Mouse (Mus musculus) cerebellum, adult 8-10 months (tissue): ENCODE measurements at regions not wholly inside any gene's neighbourhood (a gene's known extent, or its start where the extent isn't known, plus 50 kb on each side); places are given as distances from the start of the nearest gene placed in this dataset.
"Not testable (repeated sequence)": the region's sequence is repeated elsewhere in the genome, so short reads cannot be mapped to it uniquely, and the experiment has no call there.

Source experiments
- DNase-seq: peaks from one replicate; pipeline ENCODE4 v3.0.0; 2022

DNA sequence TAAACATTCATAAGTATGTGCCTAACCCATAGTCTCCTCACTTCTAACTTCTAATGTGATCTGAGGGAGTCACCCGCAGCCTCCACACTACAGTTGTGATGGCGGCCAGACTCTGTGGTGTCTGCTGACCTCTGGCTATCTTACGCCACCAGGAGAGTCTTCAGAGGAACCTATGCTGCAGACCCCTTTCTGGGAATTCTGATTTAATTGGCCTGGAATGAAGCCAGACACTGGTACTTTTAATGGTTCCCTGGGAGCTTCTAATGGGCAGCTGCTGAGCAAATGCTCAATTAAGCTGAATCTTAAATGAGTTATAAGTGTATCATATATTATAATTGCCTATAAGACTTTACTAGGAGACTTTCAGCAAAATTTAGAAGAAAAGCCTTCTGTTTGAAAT is 459.0 kb upstream of the N6amt1 start:
- no peak for DNase-seq

DNA sequence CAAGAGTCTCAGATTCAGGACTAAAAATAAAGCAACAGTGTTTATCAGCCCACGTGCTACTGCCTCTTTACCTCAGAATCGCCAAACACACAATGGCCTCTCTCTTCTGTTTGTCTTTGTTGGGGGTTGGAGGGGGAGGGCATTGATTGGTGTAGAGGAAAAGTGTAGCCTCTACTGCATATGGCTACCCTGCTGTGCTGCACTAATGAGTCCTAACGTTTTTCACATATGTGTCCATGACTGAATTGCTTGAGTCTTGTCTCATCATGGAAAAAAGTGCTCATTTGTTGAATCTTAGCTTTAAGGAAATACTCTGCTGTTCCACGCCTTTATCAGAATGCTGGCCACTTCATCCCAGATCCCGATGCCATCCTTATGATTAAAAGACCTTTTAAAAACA is 459.7 kb upstream of the N6amt1 start:
- DNase-seq, result no peak

GRCm38 (mm10) chr16:86888421-86888820 is 465.6 kb upstream of the N6amt1 start:
- no peak for DNase-seq

GRCm38 (mm10) chr16:86887605-86888004 is 466.4 kb upstream of the N6amt1 start:
- no peak for DNase-seq

GRCm38 (mm10) chr16:86883862-86884261 is 470.1 kb upstream of the N6amt1 start:
- DNase-seq, result no peak

DNA sequence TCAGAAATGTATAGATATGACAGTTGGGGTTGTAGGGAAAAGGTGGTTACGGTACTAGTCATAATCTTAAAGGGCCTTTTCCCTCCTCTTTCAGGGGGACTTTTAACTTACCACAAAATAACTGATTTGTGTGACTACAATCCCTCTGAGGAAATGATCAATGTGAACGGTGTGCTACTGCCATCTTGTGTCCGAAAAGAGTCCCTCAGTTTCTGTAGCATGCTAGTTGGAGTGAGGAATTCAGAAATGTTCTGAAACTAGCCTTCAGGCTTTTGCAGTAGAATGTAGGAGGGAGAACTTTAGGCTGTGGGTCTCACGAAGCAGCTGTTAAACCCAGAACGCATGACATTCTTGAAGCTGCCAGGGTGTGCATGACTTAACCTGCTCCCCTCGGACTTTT is 471.5 kb upstream of the N6amt1 start:
- DNase-seq, result peak; percentile 27

DNA sequence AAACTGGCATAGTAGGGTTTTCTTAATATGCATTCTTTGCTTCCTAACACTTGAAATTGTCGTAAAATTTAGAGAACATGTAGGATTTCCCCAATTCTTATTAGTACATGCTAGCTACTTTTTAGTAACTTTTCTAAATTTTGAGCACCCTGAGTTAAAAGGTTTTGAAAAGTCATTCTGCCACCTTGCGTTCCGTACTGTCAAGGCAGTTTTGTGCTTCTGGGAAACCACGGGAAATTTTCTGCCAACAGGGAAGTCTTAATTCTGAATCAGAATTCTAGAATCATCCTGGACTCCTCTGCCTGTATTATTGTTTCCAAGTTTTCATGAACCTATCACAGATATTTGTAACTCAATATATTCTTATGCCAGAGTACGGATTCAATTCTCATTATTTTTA is 472.4 kb upstream of the N6amt1 start:
- no peak for DNase-seq

DNA sequence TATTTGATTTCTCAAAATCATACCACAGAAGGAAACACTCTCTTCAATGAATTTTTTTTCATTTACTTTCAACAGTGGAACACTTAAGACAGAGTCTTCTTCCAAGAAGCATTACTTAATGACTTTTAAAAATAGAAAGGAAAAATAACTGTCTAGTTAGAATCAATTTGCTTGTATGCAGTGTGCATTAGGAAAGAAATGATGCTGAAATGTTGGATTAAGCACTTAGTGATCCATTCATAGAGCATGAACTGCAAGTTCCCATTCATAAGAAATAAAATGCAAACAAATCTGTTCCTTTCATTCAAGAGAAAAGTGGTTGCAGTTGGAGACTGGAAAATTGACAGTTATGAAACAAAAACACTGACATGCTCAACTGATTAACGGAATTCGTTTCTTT is 493.2 kb upstream of the N6amt1 start:
- DNase-seq, result no peak

DNA sequence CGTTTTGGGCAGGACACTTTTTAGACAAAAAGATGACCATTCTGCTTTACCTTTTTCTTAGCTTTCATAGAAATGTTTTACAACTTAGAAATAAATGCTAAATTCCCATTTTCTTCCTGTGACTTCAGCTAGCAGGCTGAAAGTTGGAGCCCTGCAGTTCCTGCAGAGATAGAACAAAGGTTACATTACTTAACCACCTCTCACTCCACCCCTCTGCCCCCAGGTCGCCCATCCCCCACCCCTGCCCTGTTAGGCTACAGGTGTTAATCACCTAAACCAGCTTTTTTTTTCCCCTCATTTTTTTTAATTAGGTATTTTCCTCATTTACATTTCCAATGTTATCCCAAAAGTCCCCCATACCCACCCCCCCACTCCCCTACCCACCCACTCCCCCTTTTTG is 498.1 kb upstream of the N6amt1 start:
- DNase-seq, result no peak

DNA sequence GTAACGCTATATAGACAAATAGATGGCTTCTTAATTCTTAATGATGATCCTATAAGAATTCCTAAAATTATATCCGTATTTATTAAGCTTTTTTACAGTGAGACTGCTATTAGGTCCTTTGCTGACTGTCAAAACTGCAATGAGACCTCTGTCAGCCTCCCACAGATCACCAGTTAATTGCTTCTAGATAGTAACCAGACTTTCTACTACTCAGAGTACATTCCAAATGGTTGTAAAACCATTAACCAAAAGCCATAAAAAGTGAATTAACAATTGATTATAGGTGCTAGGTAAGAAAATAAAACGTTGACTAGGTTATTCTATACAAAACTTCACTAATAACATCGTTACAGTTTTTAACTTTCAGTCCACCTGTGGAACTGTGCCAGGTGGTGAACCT is 498.7 kb upstream of the N6amt1 start:
- no peak for DNase-seq

DNA sequence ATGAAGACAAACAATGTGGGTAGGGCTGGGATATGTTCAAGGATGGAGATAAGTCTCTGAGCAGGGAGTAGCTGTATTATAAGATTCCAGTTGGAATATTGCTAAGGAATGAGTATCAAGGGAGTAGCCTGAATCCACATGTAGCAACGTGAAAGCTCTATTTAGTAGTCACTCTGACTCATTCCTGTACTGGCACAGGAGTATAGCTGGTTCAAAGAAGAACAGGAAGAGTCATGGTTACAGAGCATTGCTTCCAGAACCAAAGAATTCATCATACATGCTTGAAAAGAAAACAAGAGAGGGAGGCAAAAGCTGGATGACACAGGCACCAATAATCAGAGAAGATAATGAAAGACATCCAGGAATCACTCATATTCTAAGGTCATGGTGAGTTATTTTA is 500.6 kb upstream of the N6amt1 start:
- DNase-seq, result no peak

GRCm38 (mm10) chr16:86838457-86839337 is 515.3 kb upstream of the N6amt1 start:
- DNase-seq, result no peak

- DNase-seq, result no peak
Measured at GRCm38 (mm10) chr16:86827645-86828044, 526.3 kb upstream of the N6amt1 start.

DNA sequence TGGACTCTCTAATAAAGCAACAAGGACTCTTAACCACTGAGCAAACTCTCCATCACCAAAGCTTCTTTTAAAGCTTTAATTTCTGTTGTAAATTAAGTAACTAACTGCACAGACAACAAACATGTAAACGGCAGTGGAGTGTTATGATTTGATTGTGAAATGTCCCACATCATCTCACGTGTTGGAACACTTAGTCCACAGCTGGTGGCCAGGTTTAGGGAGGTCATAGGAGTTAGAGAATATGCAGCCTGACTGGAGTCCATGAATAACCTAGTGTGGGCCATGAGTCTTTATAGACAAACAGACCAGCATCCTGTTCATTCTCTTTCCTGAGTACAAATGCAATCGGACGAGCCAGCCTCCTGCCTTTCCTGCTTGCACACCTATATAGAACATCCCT is 527.3 kb upstream of the N6amt1 start:
- DNase-seq, result no peak

GRCm38 (mm10) chr16:86823496-86823895 is 530.5 kb upstream of the N6amt1 start:
- no peak for DNase-seq

- no peak for DNase-seq
Measured at GRCm38 (mm10) chr16:86821586-86821985, 532.4 kb upstream of the N6amt1 start.

GRCm38 (mm10) chr16:86818639-86819038 is 535.3 kb upstream of the N6amt1 start:
- not testable (repeated sequence) for DNase-seq

- DNase-seq, result no peak
Measured at GRCm38 (mm10) chr16:86816763-86817593, 537.0 kb upstream of the N6amt1 start.

GRCm38 (mm10) chr16:86816006-86816405 is 538.0 kb upstream of the N6amt1 start:
- DNase-seq, result no peak

GRCm38 (mm10) chr16:86812692-86813091 is 541.3 kb upstream of the N6amt1 start:
- DNase-seq, result no peak

DNA sequence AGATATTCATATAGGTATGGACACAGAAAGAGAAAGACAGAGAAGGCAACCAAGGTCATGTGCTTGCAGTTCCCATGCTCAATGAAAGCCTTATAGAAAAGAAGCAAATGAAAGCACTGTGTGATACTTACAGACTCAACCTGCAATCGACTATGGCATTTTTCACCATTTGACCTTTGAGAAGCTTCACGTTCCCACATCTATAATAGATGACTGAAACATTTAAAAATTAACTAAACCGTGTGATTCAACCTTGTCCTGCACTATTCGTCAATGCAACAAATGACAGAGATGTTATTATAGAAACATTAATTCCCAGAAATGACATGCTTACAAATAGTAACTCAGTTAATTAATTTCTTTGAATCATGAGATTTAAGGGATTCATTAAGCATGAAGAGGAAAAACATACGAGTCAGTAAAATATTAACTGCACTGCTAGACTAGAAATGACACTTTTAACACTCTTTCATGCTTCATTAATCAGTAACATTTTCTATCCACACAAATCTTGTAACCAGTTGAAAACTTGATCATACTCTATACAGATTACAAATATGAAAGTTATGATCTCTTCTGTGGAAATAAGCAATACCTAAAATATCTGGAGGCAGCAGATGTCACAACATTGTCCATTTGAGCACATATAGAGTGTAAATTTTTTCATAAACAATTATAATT is 545.2 kb upstream of the N6amt1 start:
- no peak for DNase-seq

- DNase-seq, result no peak
Measured at GRCm38 (mm10) chr16:86806374-86806773, 547.6 kb upstream of the N6amt1 start.

DNA sequence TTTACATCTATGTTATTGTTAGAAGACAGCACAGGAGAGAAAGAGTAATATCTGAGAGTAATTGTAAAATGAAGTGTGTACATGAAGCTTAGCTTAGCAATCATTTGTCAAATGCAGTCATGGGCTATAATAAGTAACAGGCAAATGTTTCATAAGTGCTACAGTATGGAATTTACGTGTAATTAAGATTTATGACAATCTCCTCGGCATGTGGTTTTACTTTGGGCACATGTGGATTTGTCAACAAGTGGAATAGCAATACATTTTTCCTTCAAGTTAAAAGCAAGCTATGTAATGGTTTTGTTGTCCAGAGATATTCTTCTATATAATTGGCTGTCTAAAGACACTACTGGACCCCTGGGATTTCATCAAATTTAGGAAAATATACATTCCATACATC is 577.9 kb upstream of the N6amt1 start:
- no peak for DNase-seq

- no peak for DNase-seq
Measured at GRCm38 (mm10) chr16:86772586-86772985, 581.4 kb upstream of the N6amt1 start.
